Mouse (Mus musculus): ENCODE results near the gene Spi1.
"Not testable (repeated sequence)": the region's sequence is repeated elsewhere in the genome, so short reads cannot be mapped to it uniquely, and the experiment has no call there.

Spi1 gene

DNA sequence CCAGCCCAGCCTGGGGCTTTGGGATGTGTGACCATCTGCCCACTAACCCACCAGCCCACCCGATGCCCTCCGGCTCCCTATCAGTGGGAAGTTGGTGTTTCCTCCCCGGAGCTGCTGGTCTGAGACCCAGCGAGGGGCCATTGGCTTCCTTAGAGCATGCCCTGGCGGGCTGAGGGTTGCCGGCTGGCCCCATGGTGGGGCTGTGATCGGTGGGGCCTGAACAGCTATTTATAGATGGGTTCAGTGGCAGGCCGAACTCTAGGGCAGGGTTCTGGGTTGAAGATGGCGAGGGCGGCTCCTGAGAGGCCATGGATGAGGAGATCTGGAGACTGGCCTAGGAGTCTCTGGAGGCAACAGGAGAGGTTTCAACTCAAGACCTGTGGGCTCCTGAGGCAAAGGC, 14.8 kb downstream of the Spi1 start:
- no peak for DNase-seq

DNA sequence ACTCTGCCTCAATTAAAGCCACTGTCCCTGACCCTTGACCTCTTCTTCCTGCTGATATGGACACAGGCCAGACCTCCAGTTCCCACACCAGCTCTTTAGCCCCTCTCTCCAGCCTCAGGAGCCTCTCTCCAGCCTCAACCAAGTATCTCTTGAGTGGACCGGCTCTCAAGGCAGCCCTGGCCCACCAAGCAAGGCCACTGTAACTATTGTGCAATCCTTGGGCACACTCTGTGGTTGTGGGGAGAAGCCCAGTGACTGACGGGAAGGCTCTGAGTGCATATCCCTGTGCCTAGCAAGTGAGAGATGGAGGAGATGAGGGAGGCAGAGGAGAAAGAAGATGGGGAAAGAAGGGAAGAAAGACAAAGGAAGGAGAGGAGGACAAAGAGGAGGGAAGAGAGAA, 16.0 kb downstream of the Spi1 start:
- DNase-seq: no peak

DNA sequence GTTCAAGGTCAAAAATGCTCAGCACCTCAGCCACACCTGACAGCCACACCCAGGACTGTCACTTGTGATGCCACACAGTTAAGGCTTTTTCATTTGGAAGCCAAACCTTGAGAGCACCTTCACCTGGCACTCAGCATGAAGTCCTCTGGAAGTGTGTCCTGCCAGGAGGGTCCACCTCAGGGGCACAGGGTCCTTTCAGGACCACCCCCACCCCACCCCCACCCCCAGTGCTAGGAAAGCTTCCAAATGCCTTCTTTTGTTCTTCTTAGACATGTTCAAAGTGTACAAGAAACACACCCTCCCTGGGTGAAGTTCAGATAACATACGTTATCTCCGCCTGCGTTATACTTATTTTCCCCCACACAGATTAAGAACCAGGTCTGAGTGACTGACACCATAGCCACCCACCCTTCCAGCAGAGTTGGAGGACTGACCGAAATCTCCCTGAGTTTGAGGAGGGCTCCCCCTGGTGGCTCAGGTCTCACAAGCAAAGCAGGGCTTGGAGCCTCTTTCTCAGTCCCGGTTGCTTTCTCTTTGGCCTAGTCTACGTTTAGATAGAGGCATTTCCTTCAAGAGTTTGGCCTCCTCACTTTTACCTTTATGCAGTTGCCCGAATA, 19.0 kb downstream of the Spi1 start:
- DNase-seq: peak; percentile 97 to 99

DNA sequence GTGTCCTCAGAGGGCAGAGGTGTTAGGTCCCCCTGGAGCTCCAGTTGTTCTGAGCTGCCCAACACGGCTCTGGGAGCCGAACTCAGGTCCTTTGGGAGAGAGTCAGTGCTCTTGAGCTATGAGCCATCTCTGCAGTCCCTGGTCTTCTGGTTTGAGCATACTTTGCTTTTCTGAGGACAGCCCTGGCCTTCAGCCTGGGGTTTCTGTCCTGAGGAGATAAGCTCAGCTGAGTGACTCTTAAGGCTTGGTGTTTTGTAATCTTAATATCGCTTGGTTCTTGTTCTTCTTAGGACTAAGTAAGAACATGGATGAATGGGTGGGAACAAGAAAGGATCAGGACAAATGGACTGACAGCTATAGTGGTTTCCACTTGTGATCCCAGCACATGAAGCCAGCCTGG, 26.0 kb downstream of the Spi1 start:
- no peak for DNase-seq

DNA sequence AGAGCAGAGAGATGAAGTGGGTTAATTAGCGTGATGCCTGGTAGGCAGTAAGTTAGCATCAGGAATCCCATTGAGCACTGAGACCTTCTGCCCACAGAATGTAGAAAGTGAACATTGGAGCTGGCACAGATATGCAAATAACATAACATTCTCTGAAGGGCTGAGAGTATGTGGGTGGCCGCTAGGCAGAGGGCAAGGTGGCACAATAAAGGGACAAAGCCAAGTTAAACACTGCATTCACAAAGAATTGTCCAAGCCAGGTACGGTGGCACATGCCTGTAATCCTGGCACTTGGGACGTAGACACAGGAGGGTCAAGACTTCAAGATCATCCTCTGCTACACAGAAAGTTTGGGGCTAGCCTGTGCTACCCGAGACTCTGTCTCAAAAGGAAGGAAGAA, 27.1 kb downstream of the Spi1 start:
- no peak for DNase-seq

DNA sequence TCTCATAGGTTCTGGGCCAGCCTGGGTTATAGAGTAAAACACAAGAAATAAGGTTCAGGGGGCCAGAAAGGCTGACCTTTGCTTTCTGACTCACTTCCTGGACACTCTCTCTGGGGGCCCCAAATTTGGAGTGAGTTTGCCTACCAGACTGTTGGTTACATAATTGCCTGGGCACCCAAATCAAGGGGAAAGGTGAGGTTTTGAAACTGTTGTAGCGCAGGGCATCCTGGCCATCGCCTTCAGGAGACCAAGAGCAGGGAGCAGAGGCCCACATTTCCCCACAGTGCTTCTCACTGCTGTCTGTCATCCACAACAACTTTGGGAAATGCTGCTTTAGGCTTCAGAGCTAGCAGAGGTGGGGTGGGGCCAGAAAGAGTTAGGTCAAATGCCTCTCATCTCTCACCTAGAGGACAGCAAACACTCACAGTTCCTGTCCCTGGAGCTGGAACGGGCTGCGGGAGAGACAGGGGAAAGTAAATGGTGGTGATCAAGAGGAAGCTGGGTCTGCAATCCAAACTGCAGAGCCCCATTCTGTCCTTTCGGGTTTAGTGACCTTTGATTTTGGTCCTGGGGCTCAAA, 27.7 kb downstream of the Spi1 start:
- DNase-seq: no peak

DNA sequence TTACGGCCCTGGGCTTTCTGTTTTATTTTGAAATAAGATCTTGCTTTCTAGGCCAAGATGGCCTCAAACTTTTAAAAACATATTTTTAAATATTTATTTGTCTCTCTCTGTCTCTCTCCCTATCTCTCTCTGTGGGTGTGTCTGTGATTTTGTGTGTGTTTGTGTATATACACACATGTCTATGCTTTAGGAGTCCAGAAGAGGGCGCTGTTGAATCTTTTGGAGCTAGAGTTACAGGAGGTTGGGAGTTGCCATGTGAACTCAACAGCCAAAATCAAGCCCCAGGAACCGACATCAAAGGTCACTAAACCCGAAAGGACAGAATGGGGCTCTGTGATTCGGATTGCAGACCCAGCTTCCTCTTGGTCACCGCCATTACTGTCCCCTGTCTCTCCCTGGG, 28.2 kb downstream of the Spi1 start:
- DNase-seq: no peak

DNA sequence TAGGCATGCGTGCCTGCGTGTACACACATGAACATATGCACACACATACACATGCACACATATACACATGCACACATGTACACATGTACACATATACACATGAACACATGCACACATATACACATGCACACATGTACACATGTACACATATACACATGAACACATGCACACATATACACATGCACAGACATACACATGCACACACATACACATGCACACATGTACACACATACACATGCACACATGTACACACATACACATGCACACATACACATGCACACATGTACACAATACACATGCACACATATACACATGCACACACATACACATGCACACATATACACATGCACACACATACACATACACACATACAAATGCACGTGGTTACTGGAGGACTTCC, 29.6 kb downstream of the Spi1 start:
- not testable (repeated sequence) for DNase-seq

DNA sequence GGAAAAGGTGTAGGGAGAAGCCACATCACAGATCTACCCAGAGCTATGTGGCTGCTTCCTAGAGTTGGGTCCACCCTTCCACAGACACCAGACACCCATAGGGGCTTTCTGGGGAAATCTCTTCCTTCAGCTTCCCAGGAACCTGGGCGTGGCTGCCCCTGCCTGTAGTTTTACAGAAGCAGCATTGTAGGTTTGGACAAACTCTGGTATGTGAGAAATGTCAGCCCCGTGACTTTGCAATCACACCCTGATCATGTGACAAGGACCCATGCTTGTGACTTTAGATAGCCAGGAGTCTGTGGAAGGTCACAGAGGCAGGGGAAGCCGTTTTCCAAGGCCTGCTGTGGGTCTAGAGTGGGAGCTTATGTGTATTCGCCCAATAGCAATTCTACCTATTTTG, 30.3 kb downstream of the Spi1 start:
- DNase-seq: no peak

DNA sequence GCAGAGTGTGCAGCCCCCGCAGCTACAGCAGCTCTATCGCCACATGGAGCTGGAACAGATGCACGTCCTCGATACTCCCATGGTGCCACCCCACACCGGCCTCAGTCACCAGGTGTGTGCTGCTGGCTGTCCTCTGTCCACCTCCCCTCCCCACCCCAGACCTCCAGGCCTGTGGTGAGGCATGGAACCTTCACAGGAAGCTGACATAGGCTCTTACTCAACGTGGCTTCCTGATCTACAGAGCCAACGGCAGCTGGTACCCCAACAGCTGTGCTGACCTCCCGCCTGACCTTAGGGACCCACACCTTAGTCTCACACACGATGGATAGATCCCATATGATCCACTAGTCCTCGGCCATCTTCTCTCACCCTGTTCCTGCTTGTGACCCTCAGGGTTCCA, 31.1 kb downstream of the Spi1 start:
- no peak for DNase-seq

DNA sequence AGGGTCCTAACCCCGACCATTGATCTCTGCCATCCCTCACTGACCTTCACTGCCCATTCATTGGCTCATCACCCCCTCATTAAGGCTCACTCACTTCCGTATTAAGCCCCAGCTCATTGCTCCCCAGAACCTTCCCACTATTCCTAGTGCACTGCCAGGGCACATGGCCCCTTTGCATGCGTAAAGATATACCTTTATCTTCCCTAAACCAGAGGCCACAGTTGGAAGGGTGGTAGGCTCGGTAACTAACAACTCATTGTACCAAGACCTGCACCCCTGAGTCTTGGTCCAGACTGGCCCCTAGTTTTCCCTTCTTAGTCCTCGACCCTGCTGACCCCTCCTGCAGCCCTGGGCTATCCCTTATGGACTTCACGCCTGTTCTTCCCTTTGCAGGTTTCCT, 31.7 kb downstream of the Spi1 start:
- DNase-seq: no peak

DNA sequence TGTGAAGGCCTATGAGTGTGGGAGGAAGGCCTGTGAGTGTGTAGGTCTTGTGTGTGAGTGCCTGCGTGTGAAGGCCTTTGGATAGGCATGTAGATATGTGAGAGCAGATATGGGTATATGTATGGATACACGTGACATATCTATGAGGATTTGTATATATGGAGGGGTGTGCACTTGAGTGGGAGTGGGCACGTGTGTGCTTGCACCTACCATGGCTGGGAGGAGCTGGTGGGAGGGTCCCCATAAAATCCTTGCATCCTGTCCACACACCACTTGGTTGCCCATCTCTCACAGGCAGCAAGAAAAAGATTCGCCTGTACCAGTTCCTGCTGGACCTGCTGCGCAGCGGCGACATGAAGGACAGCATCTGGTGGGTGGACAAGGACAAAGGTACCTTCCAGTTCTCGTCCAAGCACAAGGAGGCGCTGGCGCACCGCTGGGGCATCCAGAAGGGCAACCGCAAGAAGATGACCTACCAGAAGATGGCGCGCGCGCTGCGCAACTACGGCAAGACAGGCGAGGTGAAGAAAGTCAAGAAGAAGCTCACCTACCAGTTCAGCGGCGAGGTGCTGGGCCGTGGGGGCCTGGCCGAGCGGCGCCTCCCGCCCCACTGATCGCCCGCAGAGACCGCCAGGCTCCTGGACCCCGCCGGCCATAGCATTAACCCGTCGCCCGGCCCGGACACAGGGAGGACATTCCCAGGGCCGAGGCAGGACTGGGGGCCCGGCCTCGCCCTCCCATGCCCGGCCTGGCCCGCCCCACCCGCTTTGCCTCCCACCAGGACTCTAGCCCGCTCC, 32.8 kb downstream of the Spi1 start:
- peak; percentile 99 to 100 for DNase-seq

DNA sequence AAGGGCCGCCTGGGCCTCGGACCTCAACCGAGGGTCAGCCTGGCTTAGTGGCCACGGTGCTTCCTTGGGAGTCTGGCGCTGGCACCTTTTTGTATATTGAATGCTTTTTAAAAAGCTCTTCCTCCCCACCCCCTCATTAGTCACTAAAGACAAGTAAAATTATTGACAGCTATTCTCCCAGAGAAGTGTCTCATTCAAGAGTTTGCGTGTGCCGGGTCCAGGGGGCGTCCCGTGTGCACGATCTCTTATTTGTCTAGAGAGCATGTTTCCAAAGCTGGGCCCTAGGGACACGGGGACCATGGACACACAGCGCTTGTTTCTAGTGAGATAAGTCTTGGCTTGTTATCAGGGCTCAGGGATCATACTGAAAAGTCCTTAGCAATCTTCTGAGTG, 33.4 kb downstream of the Spi1 start:
- no peak for DNase-seq

DNA sequence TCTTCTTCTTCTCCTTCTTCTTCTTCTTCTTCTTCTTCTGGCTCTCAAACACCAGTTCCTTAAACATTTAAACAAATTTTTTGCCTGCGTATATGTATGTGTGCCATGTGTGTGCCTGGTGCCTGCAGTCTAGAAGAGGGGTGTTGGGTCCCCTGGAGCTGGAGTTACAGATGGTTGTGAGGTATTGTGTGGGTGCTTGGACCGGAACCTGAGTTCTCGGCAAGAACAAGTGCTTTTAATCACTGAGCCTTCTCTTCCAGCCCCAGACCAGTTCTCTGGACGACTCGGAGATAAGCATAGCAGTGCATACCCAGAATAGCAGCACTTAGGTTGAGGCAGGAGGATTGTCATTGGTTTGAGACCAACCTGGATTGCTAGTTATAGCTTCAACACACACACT, 34.7 kb downstream of the Spi1 start:
- no peak for DNase-seq

DNA sequence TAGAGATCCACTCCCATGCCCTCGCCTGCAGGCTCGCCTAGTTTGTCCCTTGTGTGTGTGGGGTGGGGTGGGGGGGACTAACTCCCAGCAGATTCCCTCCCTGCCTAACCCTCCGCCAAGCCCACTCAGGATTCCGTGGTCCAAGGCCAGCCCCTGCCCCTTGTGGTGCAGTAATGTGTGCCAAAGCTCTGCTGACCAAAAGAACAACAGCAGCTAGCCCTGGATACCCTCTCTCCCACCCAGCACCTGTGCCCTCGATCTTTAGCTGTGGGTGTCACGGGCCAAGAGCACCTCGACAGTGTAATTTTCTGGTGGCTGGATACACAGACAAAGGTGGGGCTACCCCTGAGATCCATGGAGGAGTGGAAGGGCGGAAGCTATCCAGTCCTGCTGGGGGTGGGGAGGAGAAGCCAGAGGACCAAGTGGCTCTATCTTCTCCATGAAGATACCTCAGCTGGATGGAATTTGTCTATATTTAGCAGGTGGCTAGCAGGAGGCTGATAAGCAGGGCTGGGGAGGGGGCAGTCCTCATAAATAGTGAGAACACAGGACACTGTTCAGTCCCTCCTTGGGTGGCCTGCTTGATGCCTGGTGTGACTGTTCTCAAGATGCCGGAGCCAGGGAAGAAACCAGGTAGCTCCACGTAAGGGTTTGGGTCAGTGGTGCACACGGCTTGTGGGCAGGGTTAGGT, 35.5 kb downstream of the Spi1 start, which contains the start of gene Mybpc3:
Mybpc3 (plus strand) TSS at position 560 of the 691 bp plus-strand sequence.
- DNase-seq: peak in 1 of 2 experiments; percentile 54

DNA sequence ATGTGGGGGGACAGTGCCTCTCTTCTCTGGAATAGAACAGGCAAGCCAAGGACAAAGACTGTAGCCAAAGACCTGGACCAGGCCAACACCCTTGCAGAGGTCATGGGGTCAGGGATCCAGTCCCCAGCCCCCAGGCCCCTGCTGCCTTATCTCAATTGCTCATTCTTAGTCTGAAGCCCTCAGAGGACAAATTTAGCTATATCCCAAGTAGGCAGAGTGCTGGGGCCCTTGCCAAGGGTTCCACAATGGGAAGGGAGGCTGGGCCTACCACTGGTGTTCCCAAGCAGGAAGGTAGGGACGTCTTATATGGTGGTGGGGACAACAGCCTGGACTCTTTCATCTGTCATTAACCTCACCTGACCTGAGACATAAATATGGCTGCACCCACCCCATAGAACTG, 36.5 kb downstream of the Spi1 start:
- peak; percentile 74 to 76 for DNase-seq

DNA sequence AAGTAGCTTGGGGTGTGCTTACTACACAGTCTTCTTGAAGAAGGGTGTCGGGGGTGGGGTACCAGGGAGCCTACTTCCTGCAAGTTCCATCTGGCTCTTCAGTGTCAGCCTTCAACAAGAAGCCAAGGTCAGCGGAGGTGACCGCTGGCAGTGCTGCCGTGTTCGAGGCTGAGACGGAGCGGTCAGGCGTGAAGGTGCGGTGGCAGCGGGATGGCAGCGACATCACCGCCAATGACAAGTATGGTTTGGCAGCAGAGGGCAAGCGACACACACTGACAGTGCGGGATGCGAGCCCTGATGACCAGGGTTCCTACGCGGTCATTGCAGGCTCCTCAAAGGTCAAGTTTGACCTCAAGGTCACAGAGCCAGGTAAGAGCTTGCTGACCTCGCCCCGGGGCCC, 36.9 kb downstream of the Spi1 start:
- peak; percentile 93 to 95 for DNase-seq

DNA sequence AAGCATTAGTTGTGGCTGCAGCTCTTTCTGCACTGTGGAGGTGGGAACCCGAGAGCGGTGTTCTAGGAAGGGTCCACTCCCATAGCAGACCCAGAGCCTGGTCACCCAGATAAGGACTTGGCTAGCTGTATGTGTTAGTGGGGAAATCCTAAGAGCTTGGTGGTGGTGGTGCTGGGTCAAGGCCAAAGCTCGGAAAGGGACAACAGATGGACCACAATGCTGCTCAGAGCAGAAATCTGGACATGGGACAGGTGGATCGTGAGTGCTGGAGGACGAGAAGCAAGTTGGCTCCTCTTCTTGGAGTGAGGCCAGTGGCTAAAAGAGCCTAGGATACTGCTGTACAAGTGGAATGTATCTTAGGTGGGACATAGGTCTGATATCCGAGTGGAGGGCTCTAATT, 37.4 kb downstream of the Spi1 start:
- DNase-seq: peak; percentile 97

DNA sequence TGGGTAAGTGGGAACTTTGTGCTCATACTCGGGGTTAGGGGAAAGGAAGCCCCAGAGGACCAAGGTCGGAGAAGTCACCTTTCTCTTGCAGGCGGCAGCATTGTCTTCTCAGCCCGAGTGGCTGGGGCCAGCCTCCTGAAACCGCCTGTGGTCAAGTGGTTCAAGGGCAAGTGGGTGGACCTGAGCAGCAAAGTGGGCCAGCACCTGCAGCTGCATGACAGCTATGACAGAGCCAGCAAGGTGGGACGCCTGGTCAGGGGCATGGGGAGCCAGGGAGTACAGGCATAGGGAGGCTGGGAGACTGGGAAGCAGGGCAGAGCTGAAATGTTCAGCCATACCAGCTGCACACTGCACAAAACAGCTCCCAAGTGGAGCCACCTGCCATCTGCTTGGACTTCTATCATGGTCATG, 38.1 kb downstream of the Spi1 start:
- DNase-seq: peak; percentile 47 to 63

DNA sequence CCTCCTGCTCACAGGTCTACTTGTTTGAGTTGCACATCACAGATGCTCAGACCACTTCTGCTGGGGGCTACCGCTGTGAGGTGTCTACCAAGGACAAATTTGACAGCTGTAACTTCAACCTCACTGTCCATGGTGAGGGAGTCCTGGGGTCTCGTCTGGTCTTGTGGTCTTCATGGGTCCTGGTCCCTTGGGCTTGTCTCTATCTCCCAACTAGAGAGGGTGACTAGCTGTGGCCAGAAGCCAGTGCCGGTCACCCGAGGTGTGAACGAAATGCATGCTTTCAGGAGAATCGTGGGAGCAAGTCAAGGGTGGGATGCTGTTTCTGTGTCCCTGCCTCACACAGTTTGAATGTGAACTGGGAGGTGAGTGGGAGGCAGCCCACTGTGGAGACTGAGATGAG, 38.8 kb downstream of the Spi1 start:
- no peak for DNase-seq

DNA sequence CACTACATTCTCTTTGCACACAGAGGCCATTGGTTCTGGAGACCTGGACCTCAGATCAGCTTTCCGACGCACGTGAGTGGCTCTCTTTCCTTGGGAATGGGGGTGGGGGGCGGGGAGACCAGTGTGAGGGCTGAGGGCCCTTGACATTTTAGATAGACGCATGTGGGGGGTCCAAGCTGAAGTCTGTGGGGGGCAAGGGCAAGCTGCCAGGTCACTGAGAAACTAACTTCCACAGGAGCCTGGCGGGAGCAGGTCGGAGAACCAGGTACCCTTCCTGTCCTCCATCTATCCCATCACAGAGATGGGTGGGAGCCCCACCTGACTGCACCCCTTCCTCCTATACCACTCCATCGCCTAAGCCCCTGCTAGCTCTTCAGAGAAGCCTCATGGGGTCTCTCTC, 39.3 kb downstream of the Spi1 start:
- DNase-seq: no peak

DNA sequence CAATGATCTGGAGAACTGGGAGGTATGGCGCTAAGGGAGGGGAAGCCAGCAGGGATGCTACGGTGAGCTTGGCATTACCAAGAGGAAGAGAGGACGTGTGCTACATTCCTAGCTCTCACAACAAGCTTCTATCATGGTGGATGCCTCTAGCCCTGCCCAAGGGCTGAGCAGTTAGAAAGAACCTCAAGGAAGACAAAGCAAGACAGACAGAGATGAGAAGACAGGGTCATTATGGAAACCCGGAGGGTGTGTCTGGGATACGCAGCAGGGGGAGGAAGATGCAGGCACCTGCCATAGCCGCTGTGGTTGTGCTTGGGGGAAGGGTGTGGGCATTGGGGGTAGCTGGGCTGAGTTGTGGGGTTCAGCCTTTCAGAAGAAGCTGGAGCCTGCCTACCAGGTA, 41.3 kb downstream of the Spi1 start:
- no peak for DNase-seq

DNA sequence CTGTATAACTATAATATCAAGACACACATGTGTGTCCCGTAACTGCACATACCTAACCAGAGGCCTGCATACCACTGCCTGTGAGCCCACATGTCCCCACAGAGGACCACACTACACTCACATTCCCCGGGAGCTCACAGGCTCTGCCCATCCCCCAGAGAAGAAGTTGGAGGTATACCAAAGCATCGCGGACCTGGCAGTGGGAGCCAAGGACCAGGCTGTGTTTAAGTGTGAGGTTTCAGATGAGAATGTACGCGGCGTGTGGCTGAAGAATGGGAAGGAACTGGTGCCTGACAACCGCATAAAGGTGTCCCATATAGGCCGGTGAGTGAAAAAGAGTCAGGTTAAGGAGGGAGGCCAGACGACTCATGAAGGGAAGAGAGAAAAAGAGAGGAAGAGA, 42.9 kb downstream of the Spi1 start:
- peak; percentile 59 to 67 for DNase-seq

DNA sequence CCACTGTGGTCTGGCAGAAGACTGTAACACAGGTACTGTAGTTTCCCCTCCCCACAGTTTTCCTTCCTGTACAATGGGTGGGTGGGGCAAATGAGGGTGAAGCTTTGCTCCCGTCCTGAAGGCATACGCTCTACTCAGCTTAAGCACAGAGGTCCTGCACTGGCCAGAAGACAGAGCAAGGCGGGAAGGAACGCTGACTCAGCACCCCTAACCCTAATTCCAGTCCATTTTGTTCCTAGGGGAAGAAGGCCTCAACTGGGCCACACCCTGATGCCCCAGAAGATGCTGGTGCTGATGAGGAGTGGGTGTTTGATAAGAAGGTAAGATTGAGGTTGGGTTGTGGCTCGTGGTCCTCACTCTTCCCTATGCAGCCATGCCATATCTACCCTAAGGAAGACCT, 46.6 kb downstream of the Spi1 start:
- DNase-seq: no peak

Data from cerebellum, postnatal 10 days (tissue).